Mouse (Mus musculus) heart, embryonic 11.5 days (tissue): ENCODE measurements at regions not wholly inside any gene's neighbourhood (a gene's known extent, or its start where the extent isn't known, plus 50 kb on each side); places are given as distances from the start of the nearest gene placed in this dataset.
"Not testable (repeated sequence)": the region's sequence is repeated elsewhere in the genome, so short reads cannot be mapped to it uniquely, and the experiment has no call there.

Experiments
- ATAC-seq: fragments of 200-750 bp; cut with Nextera tagmentation; replicated peaks from 2 replicates; pipeline ENCODE4 v1.8.0; 2017; ENCODE audit warnings: moderate library complexity; ENCODE audit not compliant: insufficient number of reproducible peaks, low FRiP score, low TSS enrichment
- H3K27ac ChIP-seq: fragments of 300-500 bp; sonication (generic); 2 replicates; pipeline ENCODE4 v1.5.1; 2014; ENCODE audit warnings: mild to moderate bottlenecking, low read depth, low read length
- H3K27me3 ChIP-seq: fragments of 300-500 bp; sonication (generic); 2 replicates; pipeline ENCODE4 v1.6.1; 2014; ENCODE audit warnings: mild to moderate bottlenecking, low read length, mixed read lengths; ENCODE audit not compliant: control insufficient read depth, insufficient read depth
- H3K36me3 ChIP-seq: fragments of 300-500 bp; sonication (generic); 2 replicates; pipeline ENCODE4 v1.6.1; 2014; ENCODE audit warnings: mild to moderate bottlenecking, low read length, moderate library complexity, mixed read lengths; ENCODE audit not compliant: control insufficient read depth, insufficient read depth
- H3K4me1 ChIP-seq: fragments of 300-500 bp; sonication (generic); 2 replicates; pipeline ENCODE4 v1.6.1; 2014; ENCODE audit warnings: low read length; ENCODE audit not compliant: control insufficient read depth, insufficient read depth
- H3K4me2 ChIP-seq: fragments of 300-500 bp; sonication (generic); 2 replicates; pipeline ENCODE4 v1.6.1; 2014; ENCODE audit warnings: mild to moderate bottlenecking, moderate library complexity
- H3K4me3 ChIP-seq: fragments of 300-500 bp; sonication (generic); 2 replicates; pipeline ENCODE4 v1.5.1; 2014; ENCODE audit warnings: low read depth, low read length
- H3K9ac ChIP-seq: fragments of 300-500 bp; sonication (generic); 2 replicates; pipeline ENCODE4 v1.6.1; 2014; ENCODE audit warnings: mild to moderate bottlenecking, low read depth, low read length, moderate library complexity
- H3K9me3 ChIP-seq: fragments of 300-500 bp; sonication (generic); replicated peaks from 2 replicates; pipeline ENCODE4 v1.6.1; 2016; ENCODE audit warnings: low read length; ENCODE audit not compliant: control insufficient read depth
- WGBS: fragments of 180-500 bp; shearing (Covaris S2); extraction: QIAGEN DNeasy Blood & Tissue Kit; methylation state at CpG from one replicate; pipeline ENCODE4 v1.1.7; 2014; ENCODE audit not compliant: insufficient replicate concordance; 5-methylcytosine and 5-hydroxymethylcytosine counted together

GRCm38 (mm10) chr1:193496265-193497183, 126.4 kb upstream of the Camk1g start:
- no peak overlapping the region for H3K4me3 ChIP-seq
- no peak for ATAC-seq
- H3K27ac ChIP-seq, result no peak overlapping the region
- WGBS, result 64% methylated on average over 9 of the region's 9 CpGs
- no peak overlapping the region for H3K9ac ChIP-seq
- H3K27me3 ChIP-seq, result no peaks in the 10 kb centered on the region
- H3K36me3 ChIP-seq, result no peaks in the 10 kb centered on the region
- H3K4me1 ChIP-seq, result no peaks in the 10 kb centered on the region
- no peaks in the 10 kb centered on the region for H3K9me3 ChIP-seq
- no peak overlapping the region for H3K4me2 ChIP-seq

GRCm38 (mm10) chr1:193488039-193488438, 117.9 kb upstream of the Camk1g start:
- H3K4me3 ChIP-seq, result no peak overlapping the region
- H3K4me2 ChIP-seq, result no peak overlapping the region
- H3K36me3 ChIP-seq, result no peaks in the 10 kb centered on the region
- H3K27ac ChIP-seq, result no peak overlapping the region
- no peaks in the 10 kb centered on the region for H3K27me3 ChIP-seq
- ATAC-seq, result no peak
- no peaks in the 10 kb centered on the region for H3K4me1 ChIP-seq
- H3K9me3 ChIP-seq, result no peaks in the 10 kb centered on the region
- 66% methylated on average over 6 of the region's 6 CpGs for whole genome bisulfite sequencing
- H3K9ac ChIP-seq, result no peak overlapping the region

- not testable (repeated sequence) for H3K27ac ChIP-seq, H3K27me3 ChIP-seq, H3K9me3 ChIP-seq, H3K4me2 ChIP-seq, H3K9ac ChIP-seq, H3K4me3 ChIP-seq, ATAC-seq, H3K36me3 ChIP-seq, H3K4me1 ChIP-seq
- 0% methylated on average over 2 of the region's 2 CpGs for WGBS
Observed at GRCm38 (mm10) chr1:193486668-193487067, 116.6 kb upstream of the Camk1g start.

GRCm38 (mm10) chr1:193484977-193485376, 114.9 kb upstream of the Camk1g start:
- 88% methylated on average over 11 of the region's 11 CpGs for WGBS
- Histone ChIP-seq H3K27ac (no peak overlapping the region), H3K4me2 (no peak overlapping the region), H3K9me3 (no peaks in the 10 kb centered on the region), H3K4me3 (no peak overlapping the region), H3K27me3 (no peaks in the 10 kb centered on the region), H3K4me1 (no peaks in the 10 kb centered on the region), H3K36me3 (no peaks in the 10 kb centered on the region), H3K9ac (no peak overlapping the region)
- ATAC-seq, result no peak

- no peaks in the 10 kb centered on the region for H3K27me3 ChIP-seq
- no peak overlapping the region for H3K4me2 ChIP-seq
- no peak overlapping the region for H3K27ac ChIP-seq
- no peak for ATAC-seq
- WGBS, result 41% methylated on average over 1 of the region's 1 CpGs
- H3K36me3 ChIP-seq, result no peaks in the 10 kb centered on the region
- H3K4me1 ChIP-seq, result no peaks in the 10 kb centered on the region
- no peaks in the 10 kb centered on the region for H3K9me3 ChIP-seq
- no peak overlapping the region for H3K4me3 ChIP-seq
- no peak overlapping the region for H3K9ac ChIP-seq
Observed at GRCm38 (mm10) chr1:193477298-193477697, 107.2 kb upstream of the Camk1g start.

DNA sequence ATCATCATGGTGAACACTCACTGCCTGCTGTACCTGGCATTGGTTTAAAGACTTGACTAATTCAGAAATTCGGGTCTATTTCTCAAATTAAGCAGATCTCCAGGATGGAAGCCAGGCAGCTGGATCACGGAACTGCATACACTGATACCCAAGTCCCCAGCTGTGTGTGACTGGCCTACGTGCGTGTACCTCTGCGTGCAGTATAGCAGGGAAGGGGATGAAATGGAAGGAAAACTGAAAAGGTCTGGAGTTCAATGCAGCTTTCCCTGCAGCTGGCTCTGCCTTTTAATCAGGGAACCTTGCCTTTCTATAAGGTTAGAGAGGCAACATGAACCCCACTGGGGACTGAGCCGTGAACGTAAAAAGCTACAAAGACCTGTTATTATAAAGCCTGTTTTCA, 106.7 kb upstream of the Camk1g start:
- ATAC-seq, result no peak
- no peaks in the 10 kb centered on the region for H3K4me1 ChIP-seq
- 84% methylated on average over 7 of the region's 7 CpGs for WGBS
- no peak overlapping the region for H3K27ac ChIP-seq
- H3K36me3 ChIP-seq, result no peaks in the 10 kb centered on the region
- H3K9me3 ChIP-seq, result no peaks in the 10 kb centered on the region
- no peaks in the 10 kb centered on the region for H3K27me3 ChIP-seq
- H3K9ac ChIP-seq, result no peak overlapping the region
- no peak overlapping the region for H3K4me3 ChIP-seq
- H3K4me2 ChIP-seq, result no peak overlapping the region

GRCm38 (mm10) chr1:193466306-193466705, 96.2 kb upstream of the Camk1g start:
- Histone ChIP-seq H3K36me3 (no peaks in the 10 kb centered on the region), H3K27ac (no peak overlapping the region), H3K4me2 (no peak overlapping the region), H3K4me3 (no peak overlapping the region), H3K27me3 (no peaks in the 10 kb centered on the region), H3K4me1 (no peaks in the 10 kb centered on the region), H3K9me3 (no peaks in the 10 kb centered on the region), H3K9ac (no peak overlapping the region)
- no peak for ATAC-seq

GRCm38 (mm10) chr1:193459735-193460134, 89.6 kb upstream of the Camk1g start:
- Histone ChIP-seq H3K9ac (no peak overlapping the region), H3K27me3 (no peaks in the 10 kb centered on the region), H3K4me2 (no peak overlapping the region), H3K27ac (no peak overlapping the region), H3K4me3 (no peak overlapping the region), H3K9me3 (no peaks in the 10 kb centered on the region), H3K4me1 (peaks cover 5% of the 10 kb centered on the region; the same call in 1 of the 2 replicates), H3K36me3 (no peaks in the 10 kb centered on the region)
- WGBS, result 66% methylated on average over 5 of the region's 5 CpGs
- ATAC-seq, result no peak

- ATAC-seq, result no peak
- Histone ChIP-seq H3K36me3 (no peaks in the 10 kb centered on the region), H3K9me3 (no peaks in the 10 kb centered on the region), H3K27me3 (no peaks in the 10 kb centered on the region), H3K27ac (no peak overlapping the region), H3K4me2 (no peak overlapping the region), H3K4me3 (no peak overlapping the region), H3K4me1 (peaks cover 5% of the 10 kb centered on the region; the same call in 1 of the 2 replicates), H3K9ac (no peak overlapping the region)
- WGBS, result 84% methylated on average over 2 of the region's 2 CpGs
Observed at GRCm38 (mm10) chr1:193457908-193458307, 87.8 kb upstream of the Camk1g start.
